Mouse (Mus musculus) embryonic stem cell, embryonic (primary cell): ENCODE measurements around the gene Xndc1.

Source experiments
- CTCF ChIA-PET, 4 experiments: fragments of 300-600 bp in 2 of 4; fragments of 350-600 bp in 2 of 4; sonication (Branson Sonifier 250); formaldehyde crosslinking; loops; one replicate each; lab custom pipeline; 2022; ENCODE audit warnings: inconsistent platforms in 2 of 4; lab: Charles Lee
- POLR2A ChIA-PET, 4 experiments: fragments of 300-600 bp in 2 of 4; fragments of 350-600 bp in 2 of 4; sonication (Branson Sonifier 250); formaldehyde crosslinking; loops; one replicate each; lab custom pipeline; 2022; ENCODE audit warnings: antibody characterized with exemption in 4 of 4, inconsistent platforms in 1 of 4; lab: Charles Lee

Gene Xndc1

DNA sequence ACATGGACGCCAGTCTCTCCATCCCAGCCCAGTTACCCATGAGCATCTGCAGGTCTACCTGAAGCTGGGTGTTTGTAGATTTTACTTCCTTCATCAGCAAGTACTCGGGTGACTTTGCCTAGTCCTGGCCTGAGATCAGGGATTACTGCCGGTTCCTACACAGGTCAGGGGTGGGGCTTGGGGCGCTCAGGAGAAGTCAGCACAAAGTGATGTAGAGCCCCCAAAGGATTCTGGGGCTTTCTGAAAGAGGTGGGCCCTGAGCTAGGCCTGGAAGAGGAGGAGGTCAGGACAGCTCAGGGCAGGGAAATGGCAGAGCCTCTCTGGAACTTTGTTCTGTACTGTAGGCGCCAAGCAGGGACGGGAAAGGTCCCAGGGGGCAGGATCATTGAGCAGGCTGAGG is 37.4 kb downstream of the Xndc1 start:
- ChIA-PET CTCF (interaction anchor here in 1 of 4 experiments (1.0 to 1.4 kb wide), 2 partner anchors 16 to 42 kb away, joined by 3 to 4 read pairs; no protein-coding TSS in a partner anchor), POLR2A (interaction anchor here in 2 of 4 experiments (0.6 to 5.9 kb wide), 20 partner anchors 9 to 449 kb away, joined by 3 to 56 read pairs (median 4); partner anchors contain the start of genes Rnf121 (in 2 of the 2), Xndc1 (in 2 of the 2), Xntrpc (in 2 of the 2) and Nup98 (in 1 of the 2))

DNA sequence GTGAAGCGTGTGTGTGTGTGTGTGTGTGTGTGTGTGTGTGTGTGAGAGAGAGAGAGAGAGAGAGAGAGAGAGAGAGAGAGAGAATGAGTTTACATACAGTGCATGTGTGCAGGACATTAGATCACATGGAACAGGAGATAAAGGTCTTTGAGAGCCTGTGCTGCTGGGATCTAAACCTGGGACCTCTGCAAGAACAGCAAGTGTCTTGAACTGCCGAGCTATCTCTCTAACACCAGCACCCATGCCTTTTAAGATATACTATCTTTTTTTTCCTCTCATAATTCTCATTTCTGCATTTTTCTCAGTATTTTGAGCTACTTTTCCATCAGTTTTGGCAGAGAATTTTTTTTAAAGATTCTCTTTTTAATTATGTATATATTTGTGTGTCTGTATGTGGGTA is 38.2 kb downstream of the Xndc1 start:
- CTCF ChIA-PET, result no interaction called here
- POLR2A ChIA-PET, result interaction anchor here in 2 of 4 experiments (0.5 to 5.9 kb wide), 3 partner anchors 19 to 40 kb away, joined by 6 to 56 read pairs (median 19); partner anchors contain the start of genes Rnf121 (in 1 of the 2), Xndc1 (in 1 of the 2) and Xntrpc (in 1 of the 2)

DNA sequence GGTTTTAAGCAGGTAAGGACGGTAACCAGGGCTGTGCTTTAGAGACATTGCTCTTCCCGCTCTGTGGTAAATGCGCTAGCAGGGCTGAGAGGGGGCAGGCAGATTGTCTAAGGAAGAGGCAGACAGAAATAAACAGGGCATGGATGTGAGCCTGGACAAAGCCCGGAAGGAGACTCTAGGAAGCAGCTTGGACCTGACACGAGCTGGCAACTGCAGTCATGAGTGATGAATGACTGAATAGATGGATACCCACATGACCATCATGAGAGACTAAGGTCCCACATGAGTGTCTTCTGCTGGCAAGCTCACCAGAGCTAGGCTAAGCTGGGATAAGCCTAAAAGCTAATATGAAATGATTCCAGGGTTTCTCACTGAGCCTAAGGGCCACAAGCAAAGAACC is 38.8 kb downstream of the Xndc1 start:
- POLR2A ChIA-PET, result interaction anchor here in 2 of 4 experiments (0.5 to 5.9 kb wide), 3 partner anchors 9 to 39 kb away, joined by 4 to 56 read pairs (median 6); partner anchors contain the start of genes Rnf121 (in 1 of the 2), Xndc1 (in 1 of the 2) and Xntrpc (in 1 of the 2)

DNA sequence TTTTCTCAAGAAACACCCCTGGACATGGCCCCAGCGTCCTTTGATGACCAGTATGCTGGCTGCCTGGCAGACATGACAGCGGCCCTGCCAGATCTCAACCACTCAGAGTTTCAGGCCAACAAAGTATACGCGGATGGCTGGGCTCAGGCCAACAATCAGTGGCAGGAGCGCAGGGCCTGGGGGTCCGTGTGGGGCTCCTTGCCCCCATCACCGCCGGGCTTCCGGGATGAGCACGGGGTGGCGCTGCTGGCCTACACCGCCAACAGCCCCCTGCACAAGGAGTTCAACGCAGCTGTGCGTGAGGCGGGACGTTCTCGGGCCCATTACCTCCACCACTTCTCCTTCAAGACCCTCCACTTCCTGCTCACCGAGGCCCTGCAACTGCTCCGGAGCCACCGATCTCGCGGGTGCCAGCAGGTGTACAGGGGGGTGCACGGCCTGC is 41.4 kb downstream of the Xndc1 start:
- POLR2A ChIA-PET, result interaction anchor here in 2 of 4 experiments (1.0 to 2.9 kb wide), 7 partner anchors 10 to 104 kb away, joined by 3 to 9 read pairs (median 3); partner anchors contain the start of genes Chrna10 (in 1 of the 2), Nup98 (in 1 of the 2), Pgap2 (in 1 of the 2) and Rnf121 (in 1 of the 2)
- CTCF ChIA-PET, result interaction anchor here in 1 of 4 experiments (0.7 kb wide), 1 partner anchor 108 kb away, joined by 3 read pairs; no protein-coding TSS in a partner anchor

More for the DNA sequence above, 38.8 kb downstream of the Xndc1 start:
- CTCF ChIA-PET, result no interaction called here

DNA sequence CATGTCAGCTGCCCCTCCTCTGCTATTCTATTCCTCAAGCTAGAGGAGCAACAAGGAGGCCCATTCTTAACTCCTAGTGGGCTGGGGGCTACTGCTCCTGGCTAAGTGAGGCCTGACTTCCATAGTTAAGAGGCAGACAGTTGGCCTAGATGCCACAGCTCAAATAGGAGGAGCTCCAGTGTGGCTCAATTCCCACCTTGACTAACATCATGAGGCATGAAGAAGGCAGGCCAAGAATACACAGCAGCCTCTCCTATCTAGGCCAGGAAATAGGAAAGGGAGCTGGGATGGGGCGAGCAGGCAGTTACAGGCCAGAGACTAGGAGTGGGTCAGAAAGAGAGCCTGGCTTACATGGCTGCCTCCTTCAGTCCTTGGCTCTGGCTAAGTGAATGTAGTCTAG is 42.9 kb downstream of the Xndc1 start:
- CTCF ChIA-PET, result no interaction called here
- POLR2A ChIA-PET, result interaction anchor here in 3 of 4 experiments (0.6 to 2.9 kb wide), 9 partner anchors 8 to 168 kb away, joined by 3 to 10 read pairs (median 3); partner anchors contain the start of genes Rnf121 (in 1 of the 3), Xndc1 (in 1 of the 3) and Xntrpc (in 1 of the 3)

DNA sequence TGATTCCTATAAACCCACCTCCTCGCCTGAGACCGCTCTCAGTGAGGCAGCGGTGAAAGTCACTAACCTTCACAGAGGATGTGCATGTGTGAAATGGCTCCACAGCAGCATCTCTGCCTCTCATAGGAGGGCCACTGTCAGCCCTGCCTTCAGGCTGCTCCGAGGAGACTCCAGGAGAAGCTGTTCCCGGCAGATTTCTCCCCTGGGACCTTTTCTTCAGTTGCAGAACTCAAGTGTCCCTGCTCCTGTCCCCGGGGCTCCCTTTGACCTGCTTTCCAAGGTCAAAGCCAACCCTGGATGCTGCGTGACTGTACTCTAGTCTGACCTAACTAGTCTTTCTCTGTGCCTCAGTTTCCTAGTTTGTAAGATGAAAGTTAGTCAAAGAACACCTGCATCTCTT is 43.9 kb downstream of the Xndc1 start, which contains the start of gene Art5:
Gene Art5, minus strand, starts transcription at position 319 of the 400 bp plus-strand sequence.
- CTCF ChIA-PET, result no interaction called here
- POLR2A ChIA-PET, result interaction anchor here in 2 of 4 experiments (1.1 to 2.2 kb wide), 3 partner anchors 8 to 102 kb away, joined by 3 to 10 read pairs (median 6); partner anchors contain the start of gene Art1 (in 1 of the 2)

DNA sequence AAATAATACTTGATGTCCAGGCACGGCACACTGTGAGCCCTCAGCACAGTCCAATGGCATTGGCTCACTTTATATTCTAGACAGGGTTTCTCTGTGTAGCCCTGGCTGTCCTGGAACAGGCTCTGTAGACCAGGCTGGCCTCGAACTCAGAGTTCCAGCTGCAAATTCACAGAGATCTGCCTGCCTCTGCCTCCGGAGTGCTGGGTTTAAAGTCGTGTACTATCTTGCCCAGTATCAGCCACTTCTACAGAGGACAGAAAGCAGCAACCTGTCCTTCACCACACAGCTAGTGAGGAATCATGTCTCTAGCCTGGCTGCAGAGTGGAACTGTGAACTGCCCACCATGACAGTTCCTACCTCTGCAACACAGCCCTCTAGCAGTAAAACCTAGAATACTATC is 44.4 kb downstream of the Xndc1 start:
- ChIA-PET CTCF (no interaction called here), POLR2A (interaction anchor here in 1 of 4 experiments (1.1 kb wide), 1 partner anchor 8 kb away, joined by 6 read pairs; the partner anchor contains the start of gene Art1)

DNA sequence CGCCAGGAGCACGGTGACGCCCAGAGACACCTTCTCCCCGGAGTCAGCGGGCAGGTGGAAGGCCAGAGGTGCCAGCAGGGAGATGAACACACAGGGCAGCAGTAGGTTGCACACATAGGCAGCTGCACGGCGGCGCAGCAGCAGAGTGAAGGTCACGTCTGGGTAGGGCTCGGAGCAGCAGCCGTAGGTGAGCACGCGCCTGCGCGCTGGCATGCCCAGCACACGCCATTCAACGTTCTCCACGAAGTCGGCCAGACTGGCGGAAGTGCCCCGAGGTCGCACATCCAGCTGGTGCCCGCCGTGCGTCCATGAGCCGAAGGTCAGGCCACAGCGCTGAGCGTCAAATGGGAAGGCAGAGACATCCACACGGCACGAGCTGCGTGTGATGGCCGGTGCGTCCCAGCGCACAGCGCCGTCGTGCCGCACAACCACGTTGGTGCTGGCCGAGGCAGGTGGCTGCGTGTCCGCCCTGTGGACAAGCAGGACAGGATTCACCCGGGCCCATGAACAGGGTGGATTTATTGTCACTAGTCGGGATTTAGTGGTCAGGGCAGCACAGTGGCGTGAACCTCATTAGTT is 47.9 kb downstream of the Xndc1 start:
- CTCF ChIA-PET, result interaction anchor here in 3 of 4 experiments (0.6 to 1.4 kb wide), 4 partner anchors 76 to 145 kb away, joined by 4 to 9 read pairs (median 6); no protein-coding TSS in a partner anchor

DNA sequence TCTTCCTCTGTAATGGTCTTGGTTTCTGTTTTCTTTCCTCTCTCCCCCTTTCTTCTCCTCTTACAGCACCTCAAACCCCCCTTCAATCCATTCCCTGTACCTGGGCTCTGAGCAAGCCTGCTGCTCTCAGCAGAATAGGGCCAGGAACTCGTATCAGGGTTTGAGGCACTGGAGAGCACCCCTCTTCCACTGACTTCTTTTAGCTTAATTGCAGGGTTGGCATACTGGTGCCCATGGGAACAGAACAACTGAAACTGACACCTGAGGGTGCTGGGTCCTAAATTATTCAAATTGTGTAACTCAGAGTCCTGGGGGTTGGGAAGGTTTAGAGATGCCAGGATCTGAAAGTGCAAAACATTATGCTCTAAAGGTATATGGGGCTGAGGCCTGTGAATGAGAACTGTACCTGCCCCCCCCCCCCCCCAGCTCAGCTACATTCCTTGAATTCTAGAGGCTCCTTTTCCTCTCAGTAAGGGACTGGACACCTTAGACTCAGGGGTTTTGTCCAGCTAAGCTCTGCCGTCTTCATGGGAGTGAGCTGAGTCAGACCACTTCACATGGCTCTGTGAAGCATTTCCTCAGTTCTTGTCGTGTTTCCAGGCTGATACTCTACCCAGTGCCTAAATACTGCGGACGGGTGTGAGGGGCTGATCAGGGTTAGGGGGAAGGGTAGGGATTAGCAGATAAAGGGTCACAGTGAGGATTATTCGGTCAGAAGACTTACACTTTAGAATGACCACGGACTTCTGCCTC is 51.4 kb downstream of the Xndc1 start, which contains the start of gene Chrna10:
Gene Chrna10, minus strand, starts transcription at position 250 of the 753 bp plus-strand sequence.
- POLR2A ChIA-PET, result interaction anchor here in 2 of 4 experiments (0.6 to 1.9 kb wide), 8 partner anchors 10 to 1066 kb away, joined by 3 to 10 read pairs (median 4); no protein-coding TSS in a partner anchor

More for the DNA sequence above, 47.9 kb downstream of the Xndc1 start:
- POLR2A ChIA-PET, result interaction anchor here in 3 of 4 experiments (0.8 to 4.2 kb wide), 9 partner anchors 9 to 136 kb away, joined by 3 to 30 read pairs (median 4); partner anchors contain the start of genes Art1 (in 1 of the 3), Nup98 (in 1 of the 3) and Pgap2 (in 1 of the 3)

DNA sequence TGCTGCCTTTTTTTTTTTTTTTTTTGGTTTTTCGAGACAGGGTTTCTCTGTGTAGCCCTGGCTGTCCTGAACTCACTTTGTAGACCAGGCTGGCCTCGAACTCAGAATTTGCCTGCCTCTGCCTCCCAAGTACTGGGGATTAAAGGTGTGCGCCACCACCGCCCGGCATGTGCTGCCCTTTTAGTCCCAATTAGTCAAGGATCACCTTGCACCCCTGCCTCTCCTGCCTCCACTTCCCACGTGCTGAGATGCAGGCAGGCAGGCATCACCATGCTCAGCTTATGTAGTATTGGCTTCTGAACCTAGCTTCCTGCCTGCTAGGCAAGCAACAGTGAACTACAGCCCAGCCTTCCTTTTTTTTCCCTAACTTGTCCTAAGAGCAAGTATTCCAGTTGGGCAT is 52.1 kb downstream of the Xndc1 start:
- ChIA-PET CTCF (interaction anchor here in 1 of 4 experiments (1.1 kb wide), 1 partner anchor 118 kb away, joined by 3 read pairs; no protein-coding TSS in a partner anchor), POLR2A (interaction anchor here in 1 of 4 experiments (0.6 to 1.9 kb wide), 7 partner anchors 11 to 95 kb away, joined by 3 to 10 read pairs (median 4); no protein-coding TSS in a partner anchor)

More for the DNA sequence above, 51.4 kb downstream of the Xndc1 start, which contains the start of gene Chrna10:
- CTCF ChIA-PET, result interaction anchor here in 1 of 4 experiments (0.8 kb wide), 1 partner anchor 40 kb away, joined by 3 read pairs; no protein-coding TSS in a partner anchor

DNA sequence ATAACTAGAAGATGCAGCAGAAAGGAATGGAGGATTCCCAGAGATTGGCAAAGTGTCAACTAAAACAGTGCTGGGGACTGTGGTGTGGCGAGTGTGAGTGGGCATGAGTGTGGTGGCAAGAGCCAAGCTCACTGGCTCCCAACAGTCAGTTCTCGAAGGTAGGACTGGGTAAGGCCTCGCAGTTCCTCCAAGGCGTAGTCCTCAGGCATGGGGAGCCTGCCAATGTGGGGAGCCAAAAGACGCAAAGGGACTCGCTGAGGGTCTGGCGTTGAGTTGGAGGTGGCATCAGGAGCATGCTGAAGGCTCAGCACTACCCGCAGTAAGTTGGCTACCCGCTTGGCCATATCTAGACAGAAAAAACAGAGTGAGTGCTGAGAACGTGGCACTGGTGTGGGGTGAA is 55.0 kb downstream of the Xndc1 start:
- POLR2A ChIA-PET, result interaction anchor here in 2 of 4 experiments (0.7 kb wide), 2 partner anchors 9 to 11 kb away, joined by 3 to 5 read pairs; no protein-coding TSS in a partner anchor
- CTCF ChIA-PET, result no interaction called here

DNA sequence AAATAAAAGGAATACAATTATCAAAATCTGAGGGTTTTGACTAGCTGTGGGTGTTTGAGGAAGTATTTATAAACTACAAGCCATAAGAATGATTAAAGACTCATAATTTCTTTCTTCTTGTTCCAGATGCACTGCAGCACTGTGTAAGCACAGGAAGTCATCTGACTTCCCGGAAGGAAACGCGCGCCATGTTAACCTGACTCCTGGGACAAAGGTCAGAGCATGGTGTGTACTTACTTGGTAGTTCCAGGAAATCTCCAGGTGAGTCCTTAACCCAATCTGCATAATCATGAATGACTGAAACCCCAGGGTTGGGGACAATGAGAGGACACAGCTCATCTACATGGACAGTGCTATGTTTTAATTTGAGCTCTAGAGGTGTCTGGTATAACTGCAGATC is 67.1 kb downstream of the Xndc1 start:
- CTCF ChIA-PET, result interaction anchor here in 1 of 4 experiments (0.5 to 0.7 kb wide), 2 partner anchors 69 to 468 kb away, joined by 3 to 4 read pairs; no protein-coding TSS in a partner anchor
- POLR2A ChIA-PET, result interaction anchor here in 2 of 4 experiments (0.8 to 3.6 kb wide), 14 partner anchors 9 to 78 kb away, joined by 3 to 14 read pairs (median 3); partner anchors contain the start of genes Art1 (in 1 of the 2), Nup98 (in 1 of the 2), Pgap2 (in 1 of the 2) and Rnf121 (in 1 of the 2)
